Mouse (Mus musculus): ENCODE measurements around the gene Nr3c2. TPM values are rescaled to one million over a fixed set of nuclear protein-coding genes. Genes with fewer than 3 reads are reported as not detected.

The Nr3c2 gene
- polyA plus RNA-seq, 1 experiment from 2014 or later = 2.9 TPM

DNA sequence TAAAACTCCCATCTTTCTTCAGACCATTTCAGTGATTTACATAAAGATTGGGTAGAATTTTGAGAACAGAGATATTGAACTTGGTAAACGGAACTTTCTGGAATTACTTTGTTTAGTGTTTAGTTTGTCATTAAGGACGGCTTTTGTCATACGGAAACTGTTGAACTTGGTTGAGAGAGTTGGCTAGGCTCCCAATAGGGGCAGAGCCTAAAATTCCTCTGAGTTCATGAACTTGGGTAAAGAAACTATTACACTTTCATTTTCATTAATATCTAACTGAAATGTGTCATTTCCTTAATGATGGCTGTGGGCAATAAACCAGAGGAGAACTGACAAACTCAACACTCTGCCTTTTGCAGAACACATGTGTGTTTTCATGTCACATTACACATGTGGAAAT lies 88.6 kb downstream of the Nr3c2 start:
- ATAC-seq (replicated peaks; ENCODE audit: low FRiP score, low TSS enrichment, low read depth) (no peak), DNase-seq (ENCODE audit: low spot score) (no peak)
- Histone ChIP-seq H3K4me3 (ENCODE audit: low read depth, low read length) (no peak overlapping the region), H3K27ac (ENCODE audit: low read depth) (no peak overlapping the region), H3K4me2 (ENCODE audit: low read length) (no peak overlapping the region), H3K27me3 (replicated peaks; ENCODE audit: control insufficient read depth, insufficient read depth, low read length) (no peaks in the 10 kb centered on the region), H3K4me1 (replicated peaks; ENCODE audit: control insufficient read depth, insufficient read depth, low read length) (no peaks in the 10 kb centered on the region), H3K9me3 (ENCODE audit: control insufficient read depth, low read length) (no peaks in the 10 kb centered on the region), H3K36me3 (ENCODE audit: control insufficient read depth, insufficient read depth, low read length) (no peaks in the 10 kb centered on the region), H3K9ac (ENCODE audit: low read length) (no peak overlapping the region)
- WGBS = 73% methylated on average over 3 of the region's 3 CpGs

DNA sequence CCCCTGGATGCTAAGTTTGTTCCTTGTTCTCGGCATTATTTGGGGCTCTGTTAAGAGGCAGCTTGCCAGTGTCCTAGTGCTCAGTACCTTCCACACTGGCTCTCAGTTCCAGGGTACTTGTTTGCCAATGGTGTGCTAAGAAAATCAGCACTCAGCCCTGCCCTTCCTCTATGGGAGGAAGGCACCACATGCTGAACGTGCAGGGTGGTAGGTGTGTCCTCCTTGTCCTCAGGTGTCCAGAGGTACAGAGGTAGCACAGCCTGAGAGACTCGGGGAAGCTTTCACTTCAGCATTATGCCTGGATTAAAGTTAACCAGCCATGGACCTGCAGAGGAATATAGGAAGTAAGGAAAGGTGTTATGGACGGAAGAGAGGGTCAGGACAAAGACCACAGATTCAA lies 99.0 kb downstream of the Nr3c2 start:
- Histone ChIP-seq H3K4me2 (ENCODE audit: low read length) (no peak overlapping the region), H3K27ac (ENCODE audit: low read depth) (no peak overlapping the region), H3K4me1 (replicated peaks; ENCODE audit: control insufficient read depth, insufficient read depth, low read length) (no peaks in the 10 kb centered on the region), H3K9me3 (ENCODE audit: control insufficient read depth, low read length) (no peaks in the 10 kb centered on the region), H3K4me3 (ENCODE audit: low read depth, low read length) (no peak overlapping the region), H3K27me3 (replicated peaks; ENCODE audit: control insufficient read depth, insufficient read depth, low read length) (no peaks in the 10 kb centered on the region), H3K36me3 (ENCODE audit: control insufficient read depth, insufficient read depth, low read length) (no peaks in the 10 kb centered on the region), H3K9ac (ENCODE audit: low read length) (no peak overlapping the region)
- ATAC-seq (replicated peaks; ENCODE audit: low FRiP score, low TSS enrichment, low read depth) = no peak
- no peak for DNase-seq (ENCODE audit: low spot score)
- WGBS = 81% methylated on average over 4 of the region's 4 CpGs

- DNase-seq (ENCODE audit: low spot score) = no peak
These were observed 110.2 kb downstream of the Nr3c2 start for GRCm38 (mm10) chr8:77009425-77009824.

DNA sequence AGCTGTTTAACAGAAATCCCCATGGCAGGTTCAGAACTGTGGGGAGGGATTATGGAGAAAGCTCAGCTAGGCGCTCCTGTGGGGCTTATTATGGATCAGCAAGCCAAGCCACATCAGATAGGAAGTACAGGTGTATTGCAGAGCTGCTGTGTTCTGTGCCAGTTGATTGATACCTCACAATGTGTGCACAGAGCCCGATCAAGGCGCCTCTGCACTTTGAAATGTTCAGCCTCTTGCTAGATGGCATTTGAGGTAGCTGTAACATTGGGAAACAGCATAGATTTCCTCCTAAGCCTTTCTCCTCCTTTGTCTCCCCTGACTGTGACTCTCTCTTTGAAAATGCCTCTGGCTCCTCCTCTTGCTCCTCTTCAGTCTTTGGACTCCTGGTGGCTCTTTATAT lies 112.7 kb downstream of the Nr3c2 start:
- Histone ChIP-seq H3K27me3 (replicated peaks; ENCODE audit: control insufficient read depth, insufficient read depth, low read length) (no peaks in the 10 kb centered on the region), H3K4me1 (replicated peaks; ENCODE audit: control insufficient read depth, insufficient read depth, low read length) (no peaks in the 10 kb centered on the region), H3K4me3 (ENCODE audit: low read depth, low read length) (no peak overlapping the region), H3K4me2 (ENCODE audit: low read length) (no peak overlapping the region), H3K9me3 (ENCODE audit: control insufficient read depth, low read length) (no peaks in the 10 kb centered on the region), H3K9ac (ENCODE audit: low read length) (no peak overlapping the region), H3K27ac (ENCODE audit: low read depth) (no peak overlapping the region), H3K36me3 (ENCODE audit: control insufficient read depth, insufficient read depth, low read length) (no peaks in the 10 kb centered on the region)
- ATAC-seq (replicated peaks; ENCODE audit: low FRiP score, low TSS enrichment, low read depth) (no peak), DNase-seq (ENCODE audit: low spot score) (no peak)
- WGBS = 79% methylated on average over 3 of the region's 3 CpGs

More at GRCm38 (mm10) chr8:77009425-77009824, 110.2 kb downstream of the Nr3c2 start:
- no peak overlapping the region for H3K4me3 ChIP-seq (ENCODE audit: low read depth, low read length)
- no peak overlapping the region for H3K9ac ChIP-seq (ENCODE audit: low read length)
- no peaks in the 10 kb centered on the region for H3K9me3 ChIP-seq (ENCODE audit: control insufficient read depth, low read length)
- no peaks in the 10 kb centered on the region for H3K4me1 ChIP-seq (replicated peaks; ENCODE audit: control insufficient read depth, insufficient read depth, low read length)
- no peaks in the 10 kb centered on the region for H3K27me3 ChIP-seq (replicated peaks; ENCODE audit: control insufficient read depth, insufficient read depth, low read length)
- ATAC-seq (replicated peaks; ENCODE audit: low FRiP score, low TSS enrichment, low read depth) = no peak
- H3K4me2 ChIP-seq (ENCODE audit: low read length) = no peak overlapping the region
- no peaks in the 10 kb centered on the region for H3K36me3 ChIP-seq (ENCODE audit: control insufficient read depth, insufficient read depth, low read length)
- 79% methylated on average over 10 of the region's 10 CpGs for WGBS
- H3K27ac ChIP-seq (ENCODE audit: low read depth) = no peak overlapping the region

DNA sequence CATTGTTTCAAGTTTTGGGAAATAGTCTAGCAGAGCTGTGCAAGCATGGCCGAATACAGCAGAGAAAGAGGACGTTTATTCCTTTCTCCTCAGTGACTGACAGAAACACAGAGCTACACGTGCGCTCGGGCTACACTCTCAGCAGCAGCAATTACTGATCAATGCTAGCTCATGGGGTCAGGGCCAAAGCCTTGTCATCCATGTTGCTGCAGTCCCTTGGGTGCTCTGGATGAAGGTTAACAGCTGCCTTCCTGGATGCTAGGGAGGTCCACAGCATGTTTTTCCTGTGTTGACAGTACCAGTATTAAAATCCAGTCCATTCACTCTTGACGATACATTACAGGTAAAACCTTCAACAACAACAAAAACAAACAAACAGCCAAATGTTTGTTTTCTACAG lies 113.4 kb downstream of the Nr3c2 start:
- H3K27me3 ChIP-seq (replicated peaks; ENCODE audit: control insufficient read depth, insufficient read depth, low read length) = no peaks in the 10 kb centered on the region
- H3K4me2 ChIP-seq (ENCODE audit: low read length) = no peak overlapping the region
- WGBS = 72% methylated on average over 6 of the region's 6 CpGs
- no peak overlapping the region for H3K4me3 ChIP-seq (ENCODE audit: low read depth, low read length)
- no peaks in the 10 kb centered on the region for H3K9me3 ChIP-seq (ENCODE audit: control insufficient read depth, low read length)
- no peak for ATAC-seq (replicated peaks; ENCODE audit: low FRiP score, low TSS enrichment, low read depth)
- DNase-seq (ENCODE audit: low spot score) = no peak
- no peak overlapping the region for H3K9ac ChIP-seq (ENCODE audit: low read length)
- no peaks in the 10 kb centered on the region for H3K36me3 ChIP-seq (ENCODE audit: control insufficient read depth, insufficient read depth, low read length)
- H3K27ac ChIP-seq (ENCODE audit: low read depth) = no peak overlapping the region
- H3K4me1 ChIP-seq (replicated peaks; ENCODE audit: control insufficient read depth, insufficient read depth, low read length) = no peaks in the 10 kb centered on the region

DNA sequence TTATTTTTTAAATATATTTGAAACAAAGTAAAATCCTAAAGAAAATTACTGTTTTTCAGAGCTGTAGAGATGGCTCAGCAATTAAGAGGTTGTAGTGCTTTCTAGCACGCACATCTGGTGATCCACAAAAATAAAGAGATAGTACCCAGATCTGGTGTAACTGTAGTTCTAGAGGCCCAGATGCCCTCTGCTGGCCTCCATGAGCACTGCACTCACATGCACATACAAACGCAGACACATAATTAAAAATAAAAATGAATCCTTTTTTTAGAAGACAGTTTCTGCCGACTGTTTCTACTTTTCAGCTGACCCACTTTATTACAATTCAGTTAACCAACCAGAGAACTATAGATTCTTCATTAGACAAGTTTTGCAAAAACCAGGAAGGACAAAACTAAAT lies 117.5 kb downstream of the Nr3c2 start:
- H3K9ac ChIP-seq (ENCODE audit: low read length) = no peak overlapping the region
- no peaks in the 10 kb centered on the region for H3K27me3 ChIP-seq (replicated peaks; ENCODE audit: control insufficient read depth, insufficient read depth, low read length)
- no peak overlapping the region for H3K4me2 ChIP-seq (ENCODE audit: low read length)
- no peaks in the 10 kb centered on the region for H3K4me1 ChIP-seq (replicated peaks; ENCODE audit: control insufficient read depth, insufficient read depth, low read length)
- no peak overlapping the region for H3K27ac ChIP-seq (ENCODE audit: low read depth)
- no peak for DNase-seq (ENCODE audit: low spot score)
- H3K4me3 ChIP-seq (ENCODE audit: low read depth, low read length) = no peak overlapping the region
- H3K9me3 ChIP-seq (ENCODE audit: control insufficient read depth, low read length) = no peaks in the 10 kb centered on the region
- 94% methylated on average over 3 of the region's 3 CpGs for WGBS
- ATAC-seq (replicated peaks; ENCODE audit: low FRiP score, low TSS enrichment, low read depth) = no peak
- H3K36me3 ChIP-seq (ENCODE audit: control insufficient read depth, insufficient read depth, low read length) = no peaks in the 10 kb centered on the region

GRCm38 (mm10) chr8:77023837-77024710 lies 124.8 kb downstream of the Nr3c2 start:
- no peak for ATAC-seq (replicated peaks; ENCODE audit: low FRiP score, low TSS enrichment, low read depth)
- H3K27me3 ChIP-seq (replicated peaks; ENCODE audit: control insufficient read depth, insufficient read depth, low read length) = no peaks in the 10 kb centered on the region
- H3K27ac ChIP-seq (ENCODE audit: low read depth) = no peak overlapping the region
- H3K4me1 ChIP-seq (replicated peaks; ENCODE audit: control insufficient read depth, insufficient read depth, low read length) = no peaks in the 10 kb centered on the region
- H3K36me3 ChIP-seq (ENCODE audit: control insufficient read depth, insufficient read depth, low read length) = no peaks in the 10 kb centered on the region
- no peak for DNase-seq (ENCODE audit: low spot score)
- no peak overlapping the region for H3K9ac ChIP-seq (ENCODE audit: low read length)
- WGBS = 64% methylated on average over 13 of the region's 13 CpGs
- no peaks in the 10 kb centered on the region for H3K9me3 ChIP-seq (ENCODE audit: control insufficient read depth, low read length)
- no peak overlapping the region for H3K4me2 ChIP-seq (ENCODE audit: low read length)
- H3K4me3 ChIP-seq (ENCODE audit: low read depth, low read length) = no peak overlapping the region

DNA sequence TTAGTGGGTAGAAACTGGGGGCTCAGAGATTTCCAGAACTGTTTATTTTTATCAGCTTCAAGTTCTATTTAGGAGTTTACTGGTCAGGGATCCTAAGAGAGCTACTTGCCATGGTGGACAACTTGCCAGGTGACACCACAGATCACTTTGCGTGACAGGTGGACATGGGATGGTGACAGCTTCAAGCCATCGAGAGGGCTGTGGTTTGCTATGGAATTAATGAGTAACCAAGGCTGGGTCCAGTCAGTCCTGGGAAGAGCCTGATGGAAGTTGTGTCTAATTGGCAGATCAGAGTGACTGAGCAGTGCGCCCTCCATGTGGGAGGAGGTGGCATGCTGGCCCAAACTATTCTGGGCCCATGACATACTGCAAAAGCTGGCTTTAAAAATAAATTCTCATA lies 132.0 kb downstream of the Nr3c2 start:
- no peak for ATAC-seq (replicated peaks; ENCODE audit: low FRiP score, low TSS enrichment, low read depth)
- H3K27ac ChIP-seq (ENCODE audit: low read depth) = no peak overlapping the region
- 77% methylated on average over 3 of the region's 3 CpGs for WGBS

More for the DNA sequence above, 132.0 kb downstream of the Nr3c2 start:
- Histone ChIP-seq H3K36me3 (ENCODE audit: control insufficient read depth, insufficient read depth, low read length) (no peaks in the 10 kb centered on the region), H3K4me2 (ENCODE audit: low read length) (no peak overlapping the region), H3K4me1 (replicated peaks; ENCODE audit: control insufficient read depth, insufficient read depth, low read length) (no peaks in the 10 kb centered on the region), H3K4me3 (ENCODE audit: low read depth, low read length) (no peak overlapping the region), H3K9me3 (ENCODE audit: control insufficient read depth, low read length) (no peaks in the 10 kb centered on the region), H3K9ac (ENCODE audit: low read length) (no peak overlapping the region), H3K27me3 (replicated peaks; ENCODE audit: control insufficient read depth, insufficient read depth, low read length) (no peaks in the 10 kb centered on the region)
- DNase-seq (ENCODE audit: low spot score) = no peak
